Mouse (Mus musculus): ENCODE measurements around the gene Atg9a.

- TF ChIP-seq CTCF (IDR thresholded peaks at IDR 0.05; ENCODE audit: control insufficient read depth, insufficient read depth, insufficient replicate concordance, low read depth, low read length) (no peak), POLR2A (IDR thresholded peaks at IDR 0.05; ENCODE audit: control insufficient read depth, low read depth, low read length) (no peak)
Measured at GRCm38 (mm10) chr1:75216797-75217585, 25.0 kb upstream of the Atg9a start.
